Mouse (Mus musculus) forebrain, embryonic 15.5 days (tissue): ENCODE measurements at regions not wholly inside any gene's neighbourhood (a gene's known extent, or its start where the extent isn't known, plus 50 kb on each side); places are given as distances from the start of the nearest gene placed in this dataset.

Experiments
- ATAC-seq: fragments of 200-750 bp; cut with Nextera tagmentation; replicated peaks from 2 replicates; pipeline ENCODE4 v1.8.0; 2017; ENCODE audit warnings: mild to moderate bottlenecking, moderate TSS enrichment, moderate library complexity
- H3K27ac ChIP-seq: fragments of 300-500 bp; sonication (generic); replicated peaks from 2 replicates; pipeline ENCODE4 v1.5.1; 2015; ENCODE audit warnings: mild to moderate bottlenecking, inconsistent platforms
- H3K27me3 ChIP-seq: fragments of 300-500 bp; sonication (generic); 2 replicates; pipeline ENCODE4 v1.6.1; 2015; ENCODE audit warnings: inconsistent platforms
- H3K36me3 ChIP-seq: fragments of 300-500 bp; sonication (generic); 2 replicates; pipeline ENCODE4 v1.6.1; 2015; ENCODE audit warnings: mild to moderate bottlenecking, inconsistent platforms
- H3K4me1 ChIP-seq: fragments of 300-500 bp; sonication (generic); 2 replicates; pipeline ENCODE4 v1.6.1; 2015; ENCODE audit warnings: inconsistent platforms
- H3K4me2 ChIP-seq: fragments of 300-500 bp; sonication (generic); replicated peaks from 2 replicates; pipeline ENCODE4 v1.6.1; 2015; ENCODE audit warnings: mild to moderate bottlenecking, inconsistent platforms
- H3K4me3 ChIP-seq: fragments of 300-500 bp; sonication (generic); 2 replicates; pipeline ENCODE4 v1.5.1; 2015; ENCODE audit warnings: mild to moderate bottlenecking, inconsistent platforms
- H3K9ac ChIP-seq: fragments of 300-500 bp; sonication (generic); replicated peaks from 2 replicates; pipeline ENCODE4 v1.6.1; 2015; ENCODE audit warnings: mild to moderate bottlenecking, inconsistent platforms
- H3K9me3 ChIP-seq: fragments of 300-500 bp; sonication (generic); 2 replicates; pipeline ENCODE4 v1.6.1; 2016; ENCODE audit warnings: inconsistent platforms
- WGBS: fragments of 180-500 bp; shearing (Covaris S2); methylation state at CpG from one replicate; pipeline ENCODE4 v1.1.7; 2015; ENCODE audit warnings: mixed read lengths; 5-methylcytosine and 5-hydroxymethylcytosine counted together

DNA sequence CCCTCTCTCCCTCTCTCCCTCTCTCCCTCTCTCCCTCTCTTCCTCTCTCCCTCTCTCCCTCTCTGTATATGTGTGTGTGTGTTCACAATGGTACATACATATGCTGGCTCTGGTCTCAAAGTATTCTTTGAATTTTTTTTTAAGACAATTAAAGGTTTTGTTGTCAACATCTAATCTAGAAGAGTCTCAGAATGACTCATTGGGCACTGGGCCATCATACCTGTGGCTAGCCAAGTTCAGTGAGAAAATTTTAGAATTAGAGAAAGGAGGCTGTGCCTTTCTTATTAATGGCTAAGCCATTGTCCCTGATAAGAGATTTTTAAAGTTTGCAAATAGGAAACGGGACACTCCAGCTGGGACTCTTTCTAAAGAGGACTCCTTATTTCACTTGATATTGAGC, 164.1 kb downstream of the Tmx1 start:
- Histone ChIP-seq H3K4me1 (no peaks in the 10 kb centered on the region), H3K9ac (no peak overlapping the region), H3K4me2 (no peak overlapping the region), H3K27me3 (no peaks in the 10 kb centered on the region), H3K36me3 (no peaks in the 10 kb centered on the region), H3K27ac (no peak overlapping the region), H3K4me3 (no peak overlapping the region), H3K9me3 (no peaks in the 10 kb centered on the region)
- 64% methylated on average over 1 of the region's 1 CpGs for whole genome bisulfite sequencing
- no peak for ATAC-seq

DNA sequence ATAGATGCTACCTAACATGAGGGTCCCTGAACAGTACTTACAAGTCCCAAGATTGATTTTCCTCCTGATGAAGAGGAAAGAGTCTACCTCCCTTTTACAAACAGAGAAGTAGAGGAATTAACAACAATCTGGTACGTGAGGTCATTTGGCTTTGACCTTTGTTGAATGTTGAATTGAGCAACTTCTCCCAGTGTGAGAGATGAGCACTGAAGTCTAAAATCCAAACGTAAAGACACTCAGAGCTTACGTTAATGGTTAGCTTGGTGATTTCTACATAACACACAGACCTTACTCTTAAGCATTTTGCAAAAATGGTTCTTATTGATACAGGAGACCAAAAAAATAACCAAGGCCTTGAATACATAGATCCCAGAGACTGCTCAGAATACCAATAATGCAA, 165.1 kb downstream of the Tmx1 start:
- Histone ChIP-seq H3K4me1 (no peaks in the 10 kb centered on the region), H3K36me3 (no peaks in the 10 kb centered on the region), H3K4me2 (no peak overlapping the region), H3K27me3 (no peaks in the 10 kb centered on the region), H3K9ac (no peak overlapping the region), H3K9me3 (no peaks in the 10 kb centered on the region), H3K27ac (no peak overlapping the region), H3K4me3 (no peak overlapping the region)
- ATAC-seq: no peak
- WGBS: 89% methylated on average over 3 of the region's 3 CpGs

DNA sequence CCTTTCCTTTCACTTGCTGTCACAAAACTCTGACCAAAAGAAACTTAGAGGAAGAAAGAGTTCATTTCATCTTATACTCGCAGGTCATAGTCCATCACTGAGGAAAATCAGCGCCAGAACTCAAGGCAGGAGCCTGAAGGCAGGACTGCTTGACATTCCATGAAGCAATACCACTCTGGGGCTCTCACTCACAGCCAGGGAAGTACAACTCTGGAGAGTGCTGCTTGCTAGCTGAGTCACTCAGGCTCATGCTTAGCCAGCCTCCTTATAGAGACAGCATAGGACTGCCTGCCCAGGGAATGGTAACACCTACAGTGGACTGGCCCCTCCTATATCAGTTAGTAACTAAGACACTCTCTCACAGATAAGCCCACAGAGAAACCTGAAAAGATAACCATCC, 166.5 kb downstream of the Tmx1 start:
- no peaks in the 10 kb centered on the region for H3K4me1 ChIP-seq
- H3K4me3 ChIP-seq: no peak overlapping the region
- no peak for ATAC-seq
- H3K9ac ChIP-seq: no peak overlapping the region
- H3K36me3 ChIP-seq: no peaks in the 10 kb centered on the region
- H3K27me3 ChIP-seq: no peaks in the 10 kb centered on the region
- H3K4me2 ChIP-seq: no peak overlapping the region
- 91% methylated on average over 2 of the region's 2 CpGs for WGBS
- no peak overlapping the region for H3K27ac ChIP-seq
- no peaks in the 10 kb centered on the region for H3K9me3 ChIP-seq

DNA sequence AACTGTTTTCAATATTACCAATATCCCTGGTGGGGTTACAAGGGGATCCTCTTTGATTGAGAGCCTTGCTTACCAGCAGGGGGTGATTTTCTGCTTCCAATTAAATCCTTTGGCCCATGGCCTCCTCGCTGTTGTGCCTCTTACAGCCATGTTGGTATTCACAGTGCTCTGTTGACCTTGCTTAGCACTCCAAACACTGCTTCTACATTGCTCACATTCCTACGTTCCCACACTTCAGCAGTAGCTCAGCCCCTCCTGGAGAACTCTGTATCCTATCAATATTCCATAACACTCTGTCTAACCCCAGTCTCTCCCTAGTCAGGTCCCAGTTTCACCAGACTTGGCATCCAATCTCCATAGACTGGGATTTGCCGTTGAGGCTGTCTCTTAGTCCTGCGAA, 169.1 kb downstream of the Tmx1 start:
- Histone ChIP-seq H3K4me3 (no peak overlapping the region), H3K27ac (no peak overlapping the region), H3K4me1 (no peaks in the 10 kb centered on the region), H3K36me3 (no peaks in the 10 kb centered on the region), H3K27me3 (no peaks in the 10 kb centered on the region), H3K9ac (no peak overlapping the region), H3K9me3 (no peaks in the 10 kb centered on the region), H3K4me2 (no peak overlapping the region)
- WGBS: 76% methylated on average over 4 of the region's 4 CpGs
- ATAC-seq: no peak

- H3K27me3 ChIP-seq: no peaks in the 10 kb centered on the region
- peaks cover 7% of the 10 kb centered on the region for H3K4me1 ChIP-seq
- H3K36me3 ChIP-seq: no peaks in the 10 kb centered on the region
- no peak overlapping the region for H3K4me2 ChIP-seq
- no peaks in the 10 kb centered on the region for H3K9me3 ChIP-seq
- ATAC-seq: no peak
- WGBS: 61% methylated on average over 9 of the region's 9 CpGs
- H3K4me3 ChIP-seq: no peak overlapping the region
- H3K27ac ChIP-seq: no peak overlapping the region
- no peak overlapping the region for H3K9ac ChIP-seq
Observed at GRCm38 (mm10) chr12:70624298-70624980, 171.5 kb downstream of the Tmx1 start.

DNA sequence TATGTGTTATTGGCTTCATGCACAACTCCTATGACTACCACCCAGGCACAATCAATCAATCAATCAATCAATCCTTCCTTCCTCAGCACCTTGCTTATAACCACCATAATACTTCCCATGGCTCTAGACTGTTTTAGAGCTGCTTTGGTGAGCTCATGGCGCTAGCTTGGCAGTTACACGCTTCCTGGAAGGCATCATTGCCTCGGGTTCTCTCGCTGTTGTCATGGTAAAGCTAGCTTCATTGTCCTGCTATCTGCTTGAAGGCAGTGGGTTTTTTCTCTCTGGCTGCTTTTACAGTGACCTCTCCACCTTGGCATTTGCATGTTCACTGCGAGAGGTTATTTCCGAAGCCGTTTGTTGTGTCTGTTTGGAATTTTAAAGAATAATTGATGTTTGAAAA, 174.7 kb downstream of the Tmx1 start:
- Histone ChIP-seq H3K36me3 (no peaks in the 10 kb centered on the region), H3K4me2 (no peak overlapping the region), H3K9ac (no peak overlapping the region), H3K4me1 (peaks cover 7% of the 10 kb centered on the region), H3K27me3 (no peaks in the 10 kb centered on the region), H3K9me3 (no peaks in the 10 kb centered on the region), H3K27ac (no peak overlapping the region), H3K4me3 (no peak overlapping the region)
- no peak for ATAC-seq
- 73% methylated on average over 7 of the region's 7 CpGs for WGBS

- Histone ChIP-seq H3K9ac (no peak overlapping the region), H3K4me1 (peaks cover 7% of the 10 kb centered on the region), H3K9me3 (no peaks in the 10 kb centered on the region), H3K4me2 (no peak overlapping the region), H3K36me3 (no peaks in the 10 kb centered on the region), H3K27me3 (no peaks in the 10 kb centered on the region), H3K27ac (no peak overlapping the region), H3K4me3 (no peak overlapping the region)
- WGBS: 78% methylated on average over 21 of the region's 21 CpGs
- ATAC-seq: no peak
Observed at GRCm38 (mm10) chr12:70628384-70629365, 175.8 kb downstream of the Tmx1 start.

DNA sequence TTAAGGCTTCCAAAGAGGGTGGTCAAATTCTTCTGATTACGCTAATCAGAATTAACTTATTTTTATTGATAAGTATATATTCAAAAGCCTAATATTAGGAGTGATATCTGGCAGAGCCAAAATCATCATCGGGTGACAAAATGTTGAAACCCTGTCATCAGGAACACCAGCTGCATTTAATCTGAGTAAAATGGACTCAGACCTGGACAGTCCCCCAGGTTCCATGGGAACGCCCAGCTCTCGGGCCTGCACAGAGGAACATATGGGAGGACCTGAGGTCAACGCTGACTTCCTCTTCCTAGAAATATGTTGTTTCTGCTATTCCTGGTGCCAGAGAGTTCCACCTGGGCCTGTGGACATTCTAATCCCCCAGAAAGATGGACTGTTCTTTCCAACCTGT, 176.5 kb downstream of the Tmx1 start:
- Histone ChIP-seq H3K4me3 (no peak overlapping the region), H3K9me3 (no peaks in the 10 kb centered on the region), H3K27ac (no peak overlapping the region), H3K36me3 (no peaks in the 10 kb centered on the region), H3K9ac (no peak overlapping the region), H3K4me1 (peaks cover 7% of the 10 kb centered on the region), H3K27me3 (no peaks in the 10 kb centered on the region), H3K4me2 (no peak overlapping the region)
- no peak for ATAC-seq
- WGBS: 94% methylated on average over 5 of the region's 5 CpGs

GRCm38 (mm10) chr12:70631281-70631680, 178.4 kb downstream of the Tmx1 start:
- WGBS: 77% methylated on average over 6 of the region's 6 CpGs
- Histone ChIP-seq H3K9ac (no peak overlapping the region), H3K27ac (no peak overlapping the region), H3K9me3 (no peaks in the 10 kb centered on the region), H3K4me1 (peaks cover 7% of the 10 kb centered on the region), H3K27me3 (no peaks in the 10 kb centered on the region), H3K36me3 (no peaks in the 10 kb centered on the region), H3K4me2 (no peak overlapping the region), H3K4me3 (no peak overlapping the region)
- ATAC-seq: no peak

DNA sequence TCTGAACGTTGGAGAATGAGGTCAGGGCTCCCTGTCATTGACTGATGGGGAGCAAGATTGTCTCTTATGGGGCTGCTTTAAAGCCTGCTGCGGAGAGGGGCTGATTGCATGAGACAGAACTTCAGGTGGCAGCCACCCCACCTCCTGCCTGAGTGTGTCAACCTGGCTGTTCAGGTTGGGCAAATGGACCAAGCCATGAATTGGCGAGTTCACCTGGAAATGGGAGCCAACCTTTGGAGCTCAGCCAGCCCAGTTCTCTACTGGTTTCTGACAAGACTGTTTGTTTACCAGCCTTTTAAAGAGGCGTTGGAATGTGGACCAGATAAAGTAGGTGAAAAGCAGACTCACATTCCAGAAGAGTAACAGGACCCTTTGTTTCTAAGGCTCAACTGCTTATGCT, 180.3 kb downstream of the Tmx1 start:
- 76% methylated on average over 4 of the region's 4 CpGs for WGBS
- peaks cover 5% of the 10 kb centered on the region for H3K4me1 ChIP-seq

GRCm38 (mm10) chr12:70633622-70634365, 180.9 kb downstream of the Tmx1 start:
- ATAC-seq: no peak
- no peaks in the 10 kb centered on the region for H3K4me1 ChIP-seq
- WGBS: 74% methylated on average over 13 of the region's 13 CpGs

More for the DNA sequence above, 180.3 kb downstream of the Tmx1 start:
- Histone ChIP-seq H3K4me3 (no peak overlapping the region), H3K9ac (no peak overlapping the region), H3K4me2 (no peak overlapping the region), H3K9me3 (no peaks in the 10 kb centered on the region), H3K36me3 (no peaks in the 10 kb centered on the region), H3K27ac (no peak overlapping the region), H3K27me3 (no peaks in the 10 kb centered on the region)
- no peak for ATAC-seq

DNA sequence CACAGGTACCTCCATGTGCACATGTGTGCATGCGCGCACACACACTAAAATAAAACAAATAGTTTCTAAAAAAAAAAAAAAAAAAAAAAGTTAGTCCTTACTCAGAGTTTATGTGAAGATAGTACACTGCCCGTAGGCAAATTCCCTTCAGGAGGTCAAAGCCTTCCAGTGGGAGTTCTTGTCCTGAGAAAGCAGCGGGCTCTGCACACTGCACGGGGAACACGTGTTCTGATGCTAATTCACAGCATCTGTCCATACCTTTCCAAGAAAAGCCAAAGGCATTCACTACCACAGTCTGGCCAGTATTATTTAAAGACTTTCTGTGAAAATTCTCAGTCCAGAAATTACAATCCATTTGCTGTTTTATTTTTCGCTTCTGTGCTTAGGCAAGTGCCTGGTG, 183.1 kb downstream of the Tmx1 start:
- no peaks in the 10 kb centered on the region for H3K27me3 ChIP-seq
- H3K9ac ChIP-seq: no peak overlapping the region
- no peak overlapping the region for H3K4me2 ChIP-seq
- ATAC-seq: no peak
- H3K9me3 ChIP-seq: no peaks in the 10 kb centered on the region
- 92% methylated on average over 7 of the region's 7 CpGs for WGBS
- no peak overlapping the region for H3K4me3 ChIP-seq
- no peak overlapping the region for H3K27ac ChIP-seq
- H3K4me1 ChIP-seq: no peaks in the 10 kb centered on the region
- H3K36me3 ChIP-seq: no peaks in the 10 kb centered on the region

More at GRCm38 (mm10) chr12:70633622-70634365, 180.9 kb downstream of the Tmx1 start:
- no peaks in the 10 kb centered on the region for H3K36me3 ChIP-seq
- no peak overlapping the region for H3K9ac ChIP-seq
- H3K4me2 ChIP-seq: no peak overlapping the region
- H3K27me3 ChIP-seq: no peaks in the 10 kb centered on the region
- no peaks in the 10 kb centered on the region for H3K9me3 ChIP-seq
- H3K27ac ChIP-seq: no peak overlapping the region
- H3K4me3 ChIP-seq: no peak overlapping the region
